Comparison of ENCODE assay signal across 18 mouse cellular contexts in genomic region chr11:73155071-73155470, GRCm38 (mm10). TPM values are rescaled to one million over a fixed set of nuclear protein-coding genes. Genes with fewer than 3 reads are reported as not detected.
"Had no signal": no experiment of that assay in that cellular context is flagged by ENCODE, and none has a peak within 500 bp of the region (broad histone marks: within the 10 kb centered on the region; RNA-seq: fewer than 3 reads in every experiment).

No protein-coding gene starts in this region.

- DNase-seq: kidney, adult 9 months; kidney, postnatal 36 days; lung, embryonic 14.5 days; lung, postnatal 10 days; lung, postnatal 4 days; midbrain, embryonic 14.5 days; retina, postnatal 1 day; right cerebral cortex, postnatal 4 days; spleen, adult 18-20 months; thymus, adult 18-20 months; thymus, postnatal 14 days had no signal

- H3K27ac ChIP-seq: kidney, postnatal 0 days; limb, embryonic 10.5 days; midbrain, embryonic 10.5 days; neural tube, embryonic 12.5 days had no signal

- H3K4me2 ChIP-seq: liver, embryonic 11.5 days; lung, embryonic 14.5 days; neural tube, embryonic 12.5 days had no signal

- H3K4me3 ChIP-seq: limb, embryonic 10.5 days; midbrain, embryonic 10.5 days; neural tube, embryonic 12.5 days had no signal

- H3K4me1 ChIP-seq: neural tube, embryonic 12.5 days had no signal

- H3K36me3 ChIP-seq: limb, embryonic 10.5 days; midbrain, embryonic 10.5 days; neural tube, embryonic 12.5 days had no signal

- H3K9me3 ChIP-seq: limb, embryonic 10.5 days; midbrain, embryonic 10.5 days; neural tube, embryonic 12.5 days had no signal

- H3K9ac ChIP-seq: lung, embryonic 14.5 days; neural tube, embryonic 12.5 days had no signal

RNA-seq across cellular contexts. Expression of gene P2rx5, which starts 5.2 kb away (rescaled TPM):
- total RNA-seq: megakaryocyte, adult 5-6 weeks; neutrophil, adult 5-6 weeks had no signal
- polyA plus RNA-seq: midbrain, embryonic 14.5 days had no signal
